Mouse (Mus musculus) embryonic facial prominence, embryonic 15.5 days (tissue): Measurements from ENCODE around the gene Tcta. TPM values are rescaled to one million over a fixed set of nuclear protein-coding genes. Genes with fewer than 3 reads are reported as not detected.
A peak's percentile ranks its signal among the peaks of the same experiment; 100 is the strongest.

Source experiments
- ATAC-seq: fragments of 200-750 bp; cut with Nextera tagmentation; 2 replicates; pipeline ENCODE4 v1.8.0; 2017; ENCODE audit warnings: low read depth, moderate TSS enrichment; ENCODE audit not compliant: insufficient number of reproducible peaks, low FRiP score, low TSS enrichment
- H3K27ac ChIP-seq: fragments of 300-500 bp; sonication (generic); replicated peaks from 2 replicates; pipeline ENCODE4 v1.5.1; 2015; ENCODE audit warnings: mild to moderate bottlenecking, inconsistent platforms
- H3K27me3 ChIP-seq: fragments of 300-500 bp; sonication (generic); 2 replicates; pipeline ENCODE4 v1.6.1; 2015; ENCODE audit warnings: inconsistent platforms
- H3K36me3 ChIP-seq: fragments of 300-500 bp; sonication (generic); 2 replicates; pipeline ENCODE4 v1.6.1; 2015; ENCODE audit warnings: mild to moderate bottlenecking, inconsistent platforms
- H3K4me1 ChIP-seq: fragments of 300-500 bp; sonication (generic); 2 replicates; pipeline ENCODE4 v1.6.1; 2015; ENCODE audit warnings: inconsistent platforms
- H3K4me2 ChIP-seq: fragments of 300-500 bp; sonication (generic); replicated peaks from 2 replicates; pipeline ENCODE4 v1.6.1; 2015; ENCODE audit warnings: mild to moderate bottlenecking, inconsistent platforms
- H3K4me3 ChIP-seq: fragments of 300-500 bp; sonication (generic); replicated peaks from 2 replicates; pipeline ENCODE4 v1.5.1; 2015; ENCODE audit warnings: mild to moderate bottlenecking, inconsistent platforms
- H3K9ac ChIP-seq: fragments of 300-500 bp; sonication (generic); 2 replicates; pipeline ENCODE4 v1.6.1; 2015; ENCODE audit warnings: inconsistent platforms
- H3K9me3 ChIP-seq: fragments of 300-500 bp; sonication (generic); replicated peaks from 2 replicates; pipeline ENCODE4 v1.6.1; 2016; ENCODE audit warnings: inconsistent platforms
- WGBS: fragments of 180-500 bp; shearing (Covaris S2); methylation state at CpG from one replicate; pipeline ENCODE4 v1.1.7; 2015; 5-methylcytosine and 5-hydroxymethylcytosine counted together
- polyA plus RNA-seq: library from polyadenylated mRNA; unstranded; fragments of >200 nt; fragmentation: Nextera tagmentation; extraction: Ambion mirVana; gene quantifications from 2 replicates; pipeline ENCODE4 v1.2.1, GENCODE M21; 2015

The Tcta gene
- polyA plus RNA-seq, 1 experiment from 2014 or later: 51.6 TPM

GRCm38 (mm10) chr9:108266261-108266935 lies 39.6 kb downstream of the Tcta start:
- H3K27ac ChIP-seq: no peak overlapping the region

GRCm38 (mm10) chr9:108264191-108264921 lies 41.6 kb downstream of the Tcta start:
- Histone ChIP-seq H3K36me3 (no peaks in the 10 kb centered on the region), H3K9ac (peak overlapping the region; percentile 9; the same call in 1 of the 2 replicates), H3K4me1 (peaks cover 24% of the 10 kb centered on the region), H3K9me3 (no peaks in the 10 kb centered on the region), H3K4me2 (peak overlapping the region; percentile 76), H3K4me3 (peak overlapping the region; percentile 97), H3K27ac (peak overlapping the region; percentile 91), H3K27me3 (no peaks in the 10 kb centered on the region)
- ATAC-seq: no peak; the same call in none of the 2 replicates
- WGBS: 11% methylated on average over 10 of the region's 10 CpGs

More at GRCm38 (mm10) chr9:108266261-108266935, 39.6 kb downstream of the Tcta start:
- no peak overlapping the region for H3K4me2 ChIP-seq
- 49% methylated on average over 10 of the region's 10 CpGs for WGBS
- H3K4me3 ChIP-seq: no peak overlapping the region
- no peaks in the 10 kb centered on the region for H3K36me3 ChIP-seq
- no peak for ATAC-seq
- no peak overlapping the region for H3K9ac ChIP-seq
- H3K27me3 ChIP-seq: no peaks in the 10 kb centered on the region
- H3K9me3 ChIP-seq: no peaks in the 10 kb centered on the region
- H3K4me1 ChIP-seq: peaks cover 24% of the 10 kb centered on the region

GRCm38 (mm10) chr9:108263690-108264190 lies 42.2 kb downstream of the Tcta start, which contains the start of gene Dag1:
Gene Dag1, minus strand, starts transcription at chr9:108263958.
- ATAC-seq: peak; percentile 97

GRCm38 (mm10) chr9:108263131-108263681 lies 42.8 kb downstream of the Tcta start:
- no peaks in the 10 kb centered on the region for H3K36me3 ChIP-seq
- H3K9ac ChIP-seq: peak overlapping the region; percentile 87
- under 1% methylated on average over 62 of the region's 62 CpGs for WGBS
- peak; percentile 42 for ATAC-seq
- H3K4me1 ChIP-seq: peaks cover 24% of the 10 kb centered on the region
- H3K4me2 ChIP-seq: peak overlapping the region; percentile 76
- no peaks in the 10 kb centered on the region for H3K9me3 ChIP-seq
- H3K27me3 ChIP-seq: no peaks in the 10 kb centered on the region
- peak overlapping the region; percentile 97 for H3K4me3 ChIP-seq
- peak overlapping the region; percentile 91 for H3K27ac ChIP-seq

More at GRCm38 (mm10) chr9:108263690-108264190, 42.2 kb downstream of the Tcta start, which contains the start of gene Dag1:
- under 1% methylated on average over 71 of the region's 71 CpGs for WGBS
- Histone ChIP-seq H3K27ac (peak within 1 kb of the TSS; percentile 91), H3K4me1 (peaks cover 24% of the 10 kb centered on the region), H3K4me2 (peak within 1 kb of the TSS; percentile 76), H3K36me3 (no peaks in the 10 kb centered on the region), H3K27me3 (no peaks in the 10 kb centered on the region), H3K9ac (peak within 1 kb of the TSS; percentile 87), H3K4me3 (peak within 1 kb of the TSS; percentile 97), H3K9me3 (no peaks in the 10 kb centered on the region)

- Histone ChIP-seq H3K9me3 (no peaks in the 10 kb centered on the region), H3K4me3 (peak overlapping the region; percentile 97), H3K4me1 (peaks cover 24% of the 10 kb centered on the region), H3K27me3 (no peaks in the 10 kb centered on the region), H3K4me2 (peak overlapping the region; percentile 76), H3K36me3 (no peaks in the 10 kb centered on the region), H3K27ac (peak overlapping the region; percentile 91; the same call in 1 of the 2 replicates), H3K9ac (peak overlapping the region; percentile 87)
- 28% methylated on average over 11 of the region's 11 CpGs for WGBS
- no peak for ATAC-seq
Measured at GRCm38 (mm10) chr9:108262494-108263049, 43.4 kb downstream of the Tcta start.

DNA sequence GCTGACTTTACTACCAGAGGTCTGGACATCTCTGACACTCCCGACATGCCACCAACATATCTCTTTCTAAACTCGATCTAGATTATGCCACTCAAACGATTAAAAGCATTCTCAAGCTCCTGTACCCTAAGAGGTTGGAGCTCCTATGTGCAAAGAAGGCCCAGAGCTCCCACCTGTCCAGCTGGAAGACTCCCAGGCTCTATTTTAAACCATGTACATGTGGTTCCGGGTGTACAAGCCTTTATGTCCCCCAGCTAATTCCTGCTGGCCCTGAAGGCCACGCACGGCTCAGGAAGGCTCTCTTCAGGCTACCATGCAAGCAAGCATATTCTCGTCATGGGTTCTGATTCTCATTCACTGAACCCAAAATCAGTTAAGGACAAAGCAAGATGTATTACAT lies 44.1 kb downstream of the Tcta start:
- H3K4me3 ChIP-seq: peak overlapping the region; percentile 97
- H3K9me3 ChIP-seq: no peaks in the 10 kb centered on the region
- ATAC-seq: no peak
- H3K27me3 ChIP-seq: no peaks in the 10 kb centered on the region
- WGBS: 64% methylated on average over 7 of the region's 7 CpGs
- no peak overlapping the region for H3K27ac ChIP-seq
- H3K4me1 ChIP-seq: peaks cover 24% of the 10 kb centered on the region
- H3K4me2 ChIP-seq: peak overlapping the region; percentile 76
- H3K9ac ChIP-seq: 0 out of 2 replicates have a peak overlapping the region, but pooled peaks have one; percentile 18
- H3K36me3 ChIP-seq: no peaks in the 10 kb centered on the region

- H3K9ac ChIP-seq: no peak overlapping the region
- no peaks in the 10 kb centered on the region for H3K9me3 ChIP-seq
- WGBS: 72% methylated on average over 4 of the region's 4 CpGs
- no peaks in the 10 kb centered on the region for H3K27me3 ChIP-seq
- H3K4me2 ChIP-seq: no peak overlapping the region
- no peak overlapping the region for H3K27ac ChIP-seq
- H3K4me1 ChIP-seq: peaks cover 24% of the 10 kb centered on the region
- no peaks in the 10 kb centered on the region for H3K36me3 ChIP-seq
- no peak for ATAC-seq
- H3K4me3 ChIP-seq: no peak overlapping the region
Measured at GRCm38 (mm10) chr9:108260526-108260925, 45.4 kb downstream of the Tcta start.

Other genes with a start within 250 kb of the Tcta start
- gene Mst1, start 225.7 kb downstream of the Tcta start, polyA plus RNA-seq: 3.1 and 3.5 TPM in 2 replicates
- gene Rnf123, start 222.8 kb downstream of the Tcta start, polyA plus RNA-seq: 28.7 and 34.9 TPM in 2 replicates
- gene Apeh, start 211.6 kb downstream of the Tcta start, polyA plus RNA-seq: 48.3 and 51.2 TPM in 2 replicates
- gene Bsn, start 115.8 kb downstream of the Tcta start, polyA plus RNA-seq: 1.0 and 1.3 TPM in 2 replicates
- gene Dag1, start 42.2 kb downstream of the Tcta start, polyA plus RNA-seq: 84.0 and 85.9 TPM in 2 replicates
- 41.7 and 42.9 TPM in 2 replicates for gene Nicn1, start 15.7 kb downstream of the Tcta start, polyA plus RNA-seq
- 10.8 and 11.2 TPM in 2 replicates for gene Amt, start 9.3 kb downstream of the Tcta start, polyA plus RNA-seq
- gene Rhoa, start within 50 bp of the Tcta start, polyA plus RNA-seq: 452 and 468 TPM in 2 replicates
- gene Gpx1, start 32.7 kb upstream of the Tcta start, polyA plus RNA-seq: 713 and 715 TPM in 2 replicates
- 97.5 and 99.4 TPM in 2 replicates for gene Usp4, start 41.7 kb upstream of the Tcta start, polyA plus RNA-seq
- gene 1700102P08Rik, start 86.6 kb upstream of the Tcta start, polyA plus RNA-seq: 1.0 and 1.1 TPM in 2 replicates
- gene Ccdc36, start 122.3 kb upstream of the Tcta start, polyA plus RNA-seq: 1.2 and 1.3 TPM in 2 replicates
- not detected in 2 replicates for gene BC048562, start 130.3 kb upstream of the Tcta start, polyA plus RNA-seq
- gene Ccdc71, start 154.4 kb upstream of the Tcta start, polyA plus RNA-seq: 58.6 and 60.7 TPM in 2 replicates
- 33.4 and 35.7 TPM in 2 replicates for gene Klhdc8b, start 155.4 kb upstream of the Tcta start, polyA plus RNA-seq
- 70.2 and 71.7 TPM in 2 replicates for gene Lamb2, start 173.6 kb upstream of the Tcta start, polyA plus RNA-seq
- gene Usp19, start 184.4 kb upstream of the Tcta start, polyA plus RNA-seq: 69.8 and 75.4 TPM in 2 replicates
- 114 and 117 TPM in 2 replicates for gene Qars, start 201.5 kb upstream of the Tcta start, polyA plus RNA-seq
- 110 and 125 TPM in 2 replicates for gene Qrich1, start 210.6 kb upstream of the Tcta start, polyA plus RNA-seq